Mouse (Mus musculus) adrenal gland, postnatal 10 days (tissue): ENCODE measurements around the gene Pptc7. TPM values are rescaled to one million over a fixed set of nuclear protein-coding genes. Genes with fewer than 3 reads are reported as not detected.
A peak's percentile ranks its signal among the peaks of the same experiment; 100 is the strongest.

Experiments used
- DNase-seq: peaks from one replicate; pipeline ENCODE4 v3.0.0; 2021; ENCODE audit warnings: mixed read lengths
- long read RNA-seq, 2 experiments: library from polyadenylated mRNA; stranded (forward); transcript quantifications; one replicate each; pipeline ENCODE4 v2.0.0; 2021
- total RNA-seq, 2 experiments: library from RNA; stranded (reverse); gene quantifications; 2 replicates each; pipeline ENCODE4 v1.2.3; 2021

Pptc7 gene
- total RNA-seq: 10 to 100 TPM; 36.7 to 49.2 TPM
- long read RNA-seq, experiment 1, full-length matches to known transcripts: 7 of 22 reads
- long read RNA-seq, experiment 1, partial matches to known transcripts: 0 of 22 reads
- long read RNA-seq, experiment 1, other reads (novel, unspliced or antisense): 15 of 22 reads
- long read RNA-seq, experiment 2, full-length matches to known transcripts: 2 of 10 reads
- long read RNA-seq, experiment 2, partial matches to known transcripts: 7 of 10 reads
- long read RNA-seq, experiment 2, other reads (novel, unspliced or antisense): 1 of 10 reads

DNA sequence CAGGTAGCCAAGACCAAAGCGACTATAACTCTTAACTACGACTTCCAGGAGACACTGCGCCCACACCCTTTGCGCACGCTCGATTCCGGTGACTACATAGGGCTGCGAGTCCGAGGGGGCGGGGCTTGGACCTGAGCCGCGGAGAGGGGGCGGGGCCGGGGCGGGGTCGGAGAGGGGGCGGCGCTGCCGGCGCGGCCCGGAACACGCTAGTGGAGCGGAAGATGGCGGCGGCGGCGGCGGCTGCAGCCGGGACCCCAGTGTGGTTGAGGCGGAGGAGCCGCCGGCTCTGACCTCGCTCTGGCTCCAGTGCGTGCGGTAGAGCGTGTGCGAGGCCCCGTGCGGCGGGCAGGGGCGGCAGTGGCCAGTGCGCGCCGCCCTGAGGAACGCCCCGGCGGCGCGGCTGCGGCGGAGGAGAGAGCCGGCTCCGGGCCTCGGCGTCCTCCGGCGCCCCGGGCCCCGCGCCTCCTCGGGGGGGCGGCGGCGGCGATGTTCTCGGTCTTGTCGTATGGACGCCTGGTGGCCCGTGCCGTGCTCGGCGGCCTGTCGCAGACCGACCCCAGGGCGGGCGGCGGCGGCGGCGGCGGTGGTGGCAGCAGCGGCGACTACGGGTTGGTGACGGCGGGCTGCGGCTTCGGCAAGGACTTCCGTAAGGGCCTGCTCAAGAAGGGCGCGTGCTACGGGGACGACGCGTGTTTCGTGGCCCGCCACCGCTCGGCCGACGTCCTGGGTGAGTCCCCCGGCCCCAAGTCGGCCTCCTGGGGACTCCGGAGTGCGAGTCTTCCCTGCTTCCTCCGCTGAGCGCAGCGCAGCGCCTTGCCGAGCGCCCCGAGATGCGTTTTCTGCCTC is at the start of gene Pptc7:
Pptc7 (plus strand) TSS at position 183 of the 846 bp plus-strand sequence.
- DNase-seq: peak; percentile 97

DNA sequence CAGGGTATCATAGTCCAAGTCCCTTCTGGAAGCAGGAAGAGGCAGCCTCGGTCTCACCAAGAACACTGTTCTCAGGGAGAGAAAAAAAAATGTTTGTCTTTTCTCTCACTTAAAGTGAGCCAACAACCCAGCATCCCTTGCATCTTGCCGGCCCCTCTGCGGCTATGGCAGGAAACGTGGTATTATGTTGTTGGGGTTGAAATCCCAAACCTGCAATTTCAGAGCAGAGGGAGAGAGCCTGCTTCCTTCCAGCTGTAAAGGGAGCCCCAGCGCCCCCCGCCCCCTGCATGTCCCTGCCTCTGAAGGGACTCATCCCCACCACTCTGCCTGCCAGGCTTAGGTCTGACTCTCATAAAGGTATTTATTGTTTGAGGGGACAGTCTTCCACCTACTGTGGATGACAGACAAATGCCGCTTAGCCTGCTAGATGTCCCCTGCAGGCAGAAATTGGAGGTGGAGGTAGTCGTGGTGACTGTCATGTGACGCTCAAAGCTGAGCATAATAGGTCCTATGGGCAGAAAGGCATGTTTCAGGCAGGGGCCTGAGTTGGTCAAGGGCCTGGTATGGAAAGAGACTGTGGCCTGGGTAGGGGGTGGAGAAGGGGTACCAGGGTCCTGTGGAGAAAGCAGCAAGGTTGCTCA is 48.8 kb upstream of the Pptc7 start:
- DNase-seq: no peak

DNA sequence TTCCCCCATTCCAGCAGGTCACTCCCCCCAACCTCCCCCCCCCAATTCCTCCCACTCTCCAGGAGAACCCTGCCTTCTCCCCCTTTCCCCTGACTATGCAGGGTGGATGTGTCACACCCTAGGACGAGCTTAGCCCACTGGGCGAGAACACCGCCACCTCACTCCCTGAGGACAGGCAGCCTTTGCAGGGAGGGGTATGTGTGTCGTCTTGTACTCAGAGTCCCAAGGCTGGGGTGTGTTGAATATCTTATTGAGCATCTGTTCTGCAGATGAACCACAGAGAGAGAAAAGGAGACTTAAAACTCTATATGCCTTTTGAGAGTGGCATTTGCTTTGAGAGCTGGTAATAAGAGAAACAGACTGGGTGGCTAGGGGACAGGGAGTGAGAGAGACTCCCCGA is 47.0 kb upstream of the Pptc7 start:
- DNase-seq: no peak

DNA sequence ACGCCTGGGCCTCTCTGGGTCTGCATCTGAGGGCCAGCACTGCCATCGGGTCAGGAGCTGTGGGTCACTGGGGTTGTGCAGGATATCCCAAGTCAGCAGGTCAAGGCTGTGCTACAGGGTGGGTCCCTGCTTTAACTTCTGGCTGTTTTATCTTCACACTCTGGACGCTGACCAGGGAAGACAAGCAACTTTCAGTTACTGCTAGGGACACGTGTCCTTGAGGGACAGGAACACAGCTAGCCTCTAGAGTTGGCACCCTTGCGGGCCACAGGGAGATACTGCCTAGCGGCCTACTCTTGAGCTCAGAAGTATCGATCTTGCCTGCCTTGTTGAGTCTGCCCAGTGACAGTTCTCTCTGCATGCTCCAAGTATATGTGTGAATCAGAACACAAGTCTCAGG is 44.5 kb upstream of the Pptc7 start:
- DNase-seq: peak; percentile 34

DNA sequence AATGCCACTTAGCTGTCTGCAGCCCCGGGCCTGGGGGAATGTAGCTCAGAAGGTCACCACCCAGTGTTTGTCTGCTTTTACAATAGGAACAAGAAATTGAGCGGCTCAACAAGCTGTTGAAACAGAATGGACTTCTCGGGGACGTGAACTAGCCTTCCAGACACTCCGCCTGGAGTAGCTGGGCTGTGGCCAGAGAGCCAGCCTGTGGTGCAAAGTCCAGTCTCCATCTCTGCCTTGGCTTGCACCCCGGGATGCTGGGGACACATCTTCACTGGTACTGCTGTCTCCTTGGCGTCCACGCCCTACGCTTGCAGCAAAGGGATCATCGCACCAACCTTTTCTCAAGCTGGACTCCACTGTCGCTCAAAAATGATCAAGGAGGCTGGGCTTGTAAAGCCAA is 43.6 kb upstream of the Pptc7 start:
- no peak for DNase-seq

DNA sequence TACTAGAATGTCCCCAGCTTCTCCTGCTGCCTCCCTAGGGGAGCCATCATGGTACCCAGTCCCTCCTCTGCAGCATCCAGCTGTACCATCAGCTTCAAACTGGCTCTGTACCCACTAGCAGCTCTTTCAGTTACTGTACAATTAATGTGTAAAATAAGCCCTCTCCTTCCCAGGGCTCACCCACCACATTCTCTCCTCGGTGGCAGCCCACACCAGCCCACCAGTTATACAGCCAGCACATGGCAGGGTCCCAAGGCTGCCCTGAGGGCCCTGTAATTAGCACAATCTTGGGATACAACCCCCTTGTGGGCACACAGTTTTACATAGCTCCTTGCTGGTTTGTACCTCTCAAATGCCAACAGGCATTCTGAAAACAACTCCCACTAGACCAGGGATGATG is 43.2 kb upstream of the Pptc7 start:
- no peak for DNase-seq

DNA sequence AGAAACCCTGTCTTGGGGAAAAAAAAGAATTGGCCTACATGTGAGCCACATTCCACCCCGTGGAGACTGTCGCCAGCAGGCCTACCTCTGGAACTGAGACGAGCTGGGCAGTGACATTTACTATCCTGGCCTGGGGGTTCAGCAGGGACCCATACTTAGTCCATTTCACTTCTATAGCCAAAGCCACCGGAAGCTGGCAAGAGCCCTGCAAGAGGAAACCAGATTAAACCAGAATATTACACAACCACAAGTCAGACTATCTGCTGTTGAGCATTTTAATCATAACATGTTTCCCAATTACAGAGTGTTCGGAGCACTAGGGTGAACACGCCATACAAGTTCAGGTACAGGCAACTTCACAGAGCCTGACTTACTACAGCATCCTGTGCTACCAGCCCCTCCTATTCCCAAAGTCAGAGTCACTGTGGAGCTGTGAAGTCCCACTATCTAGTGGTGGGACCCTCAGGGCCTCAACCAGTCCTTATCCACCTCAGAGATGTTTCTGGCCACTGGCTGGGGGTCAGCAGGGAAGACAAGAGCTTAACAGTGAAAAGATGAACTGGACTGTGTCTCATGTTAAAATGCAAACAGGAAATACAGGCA is 41.5 kb upstream of the Pptc7 start:
- no peak for DNase-seq

DNA sequence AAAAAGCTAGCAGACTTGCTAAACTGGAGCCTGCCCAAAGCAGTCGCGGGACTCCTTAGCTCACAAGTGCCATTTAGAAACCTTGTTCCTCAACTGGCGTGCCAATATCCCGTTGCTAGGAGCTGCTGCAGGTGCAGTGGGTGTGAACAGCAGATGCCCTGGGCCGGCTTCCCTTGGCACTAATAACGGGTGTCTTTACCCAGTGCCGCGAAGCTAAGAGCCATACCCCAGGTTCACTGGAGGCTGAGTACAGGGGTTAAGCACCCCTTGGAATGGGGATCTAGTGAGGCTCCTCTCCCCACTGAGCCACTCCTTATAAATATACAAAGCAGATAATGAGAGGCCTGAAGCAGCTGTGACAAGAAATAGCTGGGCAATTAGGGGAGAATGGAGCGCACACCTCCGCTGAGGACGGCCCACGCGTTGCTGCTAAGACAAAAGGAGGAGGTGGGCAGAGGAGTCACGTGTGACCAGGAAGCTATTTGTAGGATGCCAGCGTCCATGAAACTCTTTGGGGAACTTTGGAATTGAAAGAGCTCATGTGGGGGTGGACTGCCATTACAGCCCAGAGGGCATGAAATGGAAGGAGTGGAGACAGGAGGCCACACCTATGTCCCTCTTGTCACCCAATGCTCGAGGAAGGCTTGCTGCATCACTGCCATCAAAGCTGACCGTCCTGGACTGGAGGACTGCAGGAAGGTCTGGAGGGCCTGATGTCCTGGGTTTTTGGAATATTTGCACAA is 40.2 kb upstream of the Pptc7 start:
- no peak for DNase-seq

DNA sequence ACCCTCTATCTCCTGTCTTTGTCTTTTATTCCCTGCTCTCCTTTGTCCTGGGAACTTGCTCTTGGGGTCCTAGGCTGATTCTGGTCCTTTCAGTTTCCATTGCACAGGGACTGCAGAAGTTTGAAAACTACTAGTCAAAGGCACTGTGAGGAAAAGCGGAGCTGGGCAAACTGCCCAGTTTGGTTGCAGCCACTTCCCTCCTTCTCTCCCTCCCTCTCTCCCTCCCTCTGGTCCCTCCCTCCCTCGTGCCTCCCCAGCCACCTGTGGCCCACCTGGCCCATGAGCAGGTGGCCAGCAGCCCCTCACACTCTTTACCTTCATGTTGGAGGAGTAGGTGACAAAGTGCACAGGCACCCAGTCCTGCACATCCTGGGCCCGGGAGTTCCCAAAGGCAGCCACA is 39.0 kb upstream of the Pptc7 start:
- peak; percentile 37 for DNase-seq

DNA sequence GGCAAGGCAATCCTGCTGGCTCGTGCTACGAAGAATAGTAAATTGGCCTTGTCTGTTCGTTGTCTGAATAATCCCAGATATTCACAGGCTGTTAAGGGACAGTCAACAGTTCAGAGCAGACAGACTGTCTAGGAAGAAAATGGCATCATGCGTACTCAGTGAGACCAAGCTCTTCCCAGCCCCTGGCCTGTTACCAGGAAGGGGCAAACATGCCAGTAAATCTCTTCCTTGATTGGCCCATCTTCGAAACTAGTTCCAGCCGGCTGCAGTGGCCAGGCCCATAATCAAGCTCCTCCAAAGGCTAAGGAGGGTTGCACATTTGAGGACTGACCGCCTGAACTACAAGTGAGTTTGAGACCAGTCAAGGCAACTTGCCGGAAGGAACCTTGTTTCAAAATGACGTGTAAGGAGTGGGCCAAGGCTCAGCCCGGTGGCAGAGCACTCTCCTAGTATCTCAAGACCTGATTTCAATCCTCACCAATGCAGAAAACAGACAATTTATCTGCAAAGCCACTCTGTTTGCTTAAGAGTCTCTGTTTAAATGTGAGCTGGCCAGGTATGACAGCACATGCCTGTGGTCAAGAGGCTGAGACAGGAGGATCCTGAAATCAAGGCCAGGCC is 37.5 kb upstream of the Pptc7 start:
- DNase-seq: no peak

DNA sequence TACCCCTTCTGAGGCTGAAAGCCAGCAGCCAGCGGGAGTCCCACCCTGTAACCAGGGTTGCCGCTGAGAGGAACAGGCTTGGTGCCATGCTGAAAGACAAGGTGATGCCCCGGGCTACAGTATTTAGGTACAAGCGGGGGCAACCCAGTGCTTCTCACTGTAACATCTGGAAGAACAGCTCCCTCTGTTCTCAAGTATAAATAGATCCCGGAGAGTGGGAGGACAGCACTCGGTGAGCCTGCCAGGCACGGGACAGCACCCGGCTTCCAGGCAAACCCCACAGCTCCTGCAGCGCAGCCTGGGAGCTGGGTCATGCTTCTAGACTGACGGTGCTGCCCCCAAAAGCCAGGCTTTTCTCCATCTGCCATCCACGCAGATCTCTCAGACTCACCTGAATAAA is 36.6 kb upstream of the Pptc7 start:
- no peak for DNase-seq

DNA sequence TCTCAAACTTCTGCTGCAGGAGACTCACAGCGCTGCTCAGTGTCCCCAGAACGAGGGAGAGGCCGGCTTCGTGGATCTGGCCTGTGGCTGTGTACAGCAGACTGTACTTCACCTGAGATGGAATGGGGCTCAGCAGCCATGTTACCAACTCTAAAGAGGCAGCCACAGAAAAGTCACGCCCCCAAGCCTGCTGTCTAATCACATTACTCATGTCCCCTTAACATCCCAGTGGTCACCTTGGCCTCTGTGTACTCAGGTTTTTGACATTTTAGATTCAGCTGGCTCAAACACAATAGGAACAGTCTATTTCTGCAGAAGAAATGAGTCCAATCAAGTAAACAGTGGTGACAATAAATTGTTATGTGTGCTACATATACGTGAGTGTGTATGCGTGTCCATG is 36.2 kb upstream of the Pptc7 start:
- no peak for DNase-seq

DNA sequence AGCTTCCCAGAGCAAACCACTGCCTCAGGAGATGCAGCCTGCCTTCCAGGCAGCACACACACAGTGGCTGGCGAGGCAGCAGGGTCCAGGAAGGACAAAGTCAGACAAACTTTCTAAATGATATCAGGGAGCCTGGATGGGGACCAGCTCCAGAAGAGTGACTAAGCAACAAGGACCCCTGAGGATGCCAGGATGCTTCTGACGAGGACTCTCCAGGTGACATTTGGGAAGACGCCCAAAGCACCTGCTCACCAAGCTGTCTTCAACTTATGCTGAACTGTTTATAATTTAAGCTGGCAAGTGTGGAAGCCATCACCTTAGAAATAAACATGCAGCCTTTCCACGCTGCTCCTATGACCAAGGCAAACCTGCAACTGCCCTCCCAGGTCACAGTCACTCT is 34.9 kb upstream of the Pptc7 start:
- no peak for DNase-seq

DNA sequence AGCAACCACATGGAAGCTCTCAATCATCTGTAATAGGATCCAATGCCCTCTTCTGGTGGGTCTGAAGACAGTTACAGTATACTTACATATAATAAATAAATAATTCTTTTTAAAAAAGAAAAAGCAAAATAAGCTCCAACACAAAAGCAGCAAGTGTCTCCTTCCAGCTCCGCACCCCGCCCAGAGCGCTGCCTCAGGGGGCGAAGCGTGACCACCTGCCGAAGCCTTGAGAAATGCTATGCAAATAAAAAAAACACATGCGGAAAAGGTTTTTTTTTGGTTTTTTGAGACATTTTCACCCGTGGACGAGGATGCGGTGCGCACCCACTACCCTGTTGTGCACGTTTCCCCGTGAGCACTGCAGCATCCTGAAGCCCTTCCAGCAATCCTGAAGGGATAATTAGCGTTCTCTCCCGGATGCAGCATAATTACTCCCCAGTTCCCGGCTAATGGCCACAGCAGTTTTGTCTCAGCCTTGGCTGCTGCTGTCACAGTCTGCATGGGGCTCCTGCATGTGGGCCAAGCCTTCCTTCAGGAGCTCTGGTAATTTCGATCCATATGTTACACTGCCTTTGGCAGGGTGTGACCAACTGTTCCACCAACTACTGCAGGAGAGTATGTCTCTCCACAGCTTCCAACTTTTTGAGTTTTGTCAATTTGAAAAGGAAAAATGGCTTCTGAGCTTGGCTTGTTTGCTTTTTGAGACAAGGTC is 32.1 kb upstream of the Pptc7 start:
- DNase-seq: no peak

DNA sequence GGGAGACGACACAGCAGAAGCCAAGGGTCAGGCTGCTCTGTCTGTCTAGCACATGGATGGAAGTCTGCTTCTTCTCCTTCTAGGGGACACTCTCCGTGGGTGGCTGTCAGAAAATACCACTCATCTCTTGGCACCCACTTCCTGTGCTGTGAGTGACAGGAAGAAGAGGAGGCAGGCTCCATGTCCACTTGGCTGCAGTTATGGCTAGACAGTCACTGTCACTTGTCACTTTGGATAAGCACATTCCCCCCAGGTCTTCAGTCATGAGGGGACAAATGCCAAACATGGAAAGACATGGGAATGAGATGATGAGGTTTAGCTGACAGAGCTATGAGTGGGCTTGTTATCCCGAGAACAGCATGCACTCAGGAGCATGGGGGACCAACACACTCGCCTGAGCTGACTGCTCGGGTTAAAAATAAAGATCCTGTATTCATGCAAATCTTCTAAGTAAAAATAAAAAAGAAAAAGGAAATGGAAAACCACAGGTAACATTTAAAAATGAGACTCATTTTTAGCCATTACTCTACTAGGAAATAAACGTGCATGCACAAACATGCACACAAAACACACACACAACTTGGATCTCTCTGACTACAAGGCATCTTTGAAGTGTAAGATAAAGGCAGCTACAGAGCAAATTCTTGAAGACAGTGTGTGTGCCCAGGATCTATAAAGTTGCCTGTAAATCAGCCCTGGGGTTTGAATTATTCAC is 26.0 kb upstream of the Pptc7 start:
- DNase-seq: no peak

DNA sequence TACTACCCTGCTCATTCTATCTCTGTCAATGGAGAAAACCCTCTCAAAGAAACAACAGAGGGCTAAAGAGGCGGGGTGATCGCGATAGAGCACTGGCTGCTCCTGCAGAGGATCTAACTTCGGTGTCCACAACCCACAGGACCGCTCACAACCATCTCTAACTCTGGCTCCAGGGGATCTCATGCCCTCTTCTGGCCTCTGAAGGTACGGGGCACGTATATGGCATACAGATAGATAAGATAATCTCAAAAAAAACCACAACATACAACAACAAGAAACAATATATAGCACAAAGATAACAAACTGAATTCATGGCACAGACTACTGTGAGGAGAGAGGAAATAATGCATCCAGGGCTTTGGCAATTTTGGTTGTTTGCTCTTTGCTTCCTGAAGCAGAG is 22.1 kb upstream of the Pptc7 start:
- no peak for DNase-seq

DNA sequence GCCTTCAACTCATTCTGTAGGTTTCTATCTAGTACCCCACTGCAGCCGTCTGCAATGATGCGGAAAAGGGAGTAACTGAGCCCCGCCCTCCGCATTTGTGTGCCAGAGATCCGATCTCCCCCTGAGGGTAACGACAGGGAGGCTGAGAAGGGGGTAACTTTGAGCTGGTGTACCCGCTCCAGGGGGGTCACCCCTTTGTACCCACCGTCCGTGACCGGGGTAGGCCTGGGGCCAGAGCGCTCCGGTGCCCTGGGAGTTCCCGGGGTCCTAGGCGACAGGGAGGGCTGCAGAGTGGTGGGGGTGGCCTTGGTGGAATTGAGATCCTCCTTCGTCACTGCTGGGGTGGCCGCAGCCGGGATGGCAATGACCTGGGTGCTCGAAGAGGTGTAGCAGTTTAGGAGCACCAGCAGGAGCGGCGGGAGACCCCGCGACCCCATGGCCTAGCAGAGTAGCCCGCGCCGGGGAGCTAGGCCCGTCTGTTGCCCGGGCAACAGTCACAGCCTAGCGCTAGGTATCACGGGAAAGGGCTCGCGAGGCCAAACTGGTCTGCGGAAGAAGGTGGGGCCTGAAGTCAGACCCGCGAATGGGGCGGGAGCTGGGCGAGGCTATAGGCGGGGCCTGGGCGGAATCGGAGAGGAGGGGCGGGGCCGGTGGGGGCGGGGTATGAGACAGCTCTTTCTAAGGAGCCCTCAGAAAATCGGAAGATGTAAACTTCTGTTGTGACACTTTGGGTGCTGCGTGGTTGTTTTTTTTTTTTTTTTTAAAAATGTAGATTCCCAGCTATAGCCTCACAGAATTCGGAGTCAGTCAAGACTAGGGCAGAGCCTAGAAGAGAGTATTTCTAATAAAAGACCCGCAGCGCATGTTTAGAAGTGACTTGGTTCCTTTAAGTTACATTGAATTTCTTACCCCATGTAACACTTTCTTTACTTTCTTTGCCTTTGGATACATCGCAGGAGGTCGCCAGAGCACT is 19.9 kb upstream of the Pptc7 start, which contains the start of gene Tctn1:
Tctn1 (minus strand) TSS at position 528 of the 973 bp plus-strand sequence.
- peak; percentile 95 for DNase-seq

DNA sequence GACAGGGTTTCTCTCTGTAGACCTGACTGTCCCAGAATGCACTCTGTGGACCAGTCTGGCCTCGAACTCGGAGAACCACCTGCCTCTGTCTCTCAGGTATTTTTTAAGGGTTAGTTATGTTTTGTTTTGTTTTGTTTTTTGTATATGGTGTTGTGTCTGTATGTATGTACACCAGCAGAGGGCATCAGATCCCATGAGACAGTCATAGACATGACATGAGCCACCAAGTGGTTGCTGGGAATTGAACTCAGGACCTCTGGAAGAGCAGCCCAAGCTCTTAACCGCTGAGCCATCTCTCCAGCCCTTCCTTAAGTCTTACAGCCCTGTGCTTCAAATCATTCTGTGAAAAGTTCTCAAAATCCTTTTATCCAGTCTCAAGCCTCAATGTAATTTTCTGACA is 19.0 kb upstream of the Pptc7 start:
- no peak for DNase-seq

DNA sequence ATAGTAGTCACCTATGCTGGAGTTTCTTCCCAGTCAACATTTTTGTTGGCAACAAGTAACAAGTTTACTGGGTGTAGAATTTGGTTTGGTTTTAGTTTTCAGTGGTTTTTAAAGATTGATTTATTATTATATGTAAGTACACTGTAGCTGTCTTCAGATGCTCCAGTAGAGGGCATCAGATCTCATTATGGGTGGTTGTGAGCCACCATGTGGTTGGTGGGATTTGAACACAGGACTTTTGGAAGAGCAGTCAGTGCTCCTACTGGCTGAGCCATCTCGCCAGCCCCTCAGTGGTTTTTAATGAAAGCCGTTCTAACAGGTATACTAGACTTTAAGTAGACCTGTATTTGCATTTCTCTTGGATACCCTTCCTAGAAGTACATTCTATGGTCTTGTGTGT is 18.2 kb upstream of the Pptc7 start:
- no peak for DNase-seq
